Mouse (Mus musculus): ENCODE measurements at regions not wholly inside any gene's neighbourhood (a gene's known extent, or its start where the extent isn't known, plus 50 kb on each side); places are given as distances from the start of the nearest gene placed in this dataset.
A peak's percentile ranks its signal among the peaks of the same experiment; 100 is the strongest.

GRCm38 (mm10) chr15:27303856-27304255 is 162.6 kb upstream of the Ank start:
- no peak for DNase-seq

- no peak for DNase-seq
Measured at GRCm38 (mm10) chr15:27304256-27304655, 162.2 kb upstream of the Ank start.

GRCm38 (mm10) chr15:27305035-27305434 is 161.4 kb upstream of the Ank start:
- no peak for DNase-seq

GRCm38 (mm10) chr15:27308639-27309038 is 157.8 kb upstream of the Ank start:
- no peak for DNase-seq

- DNase-seq: no peak
Measured at GRCm38 (mm10) chr15:27315964-27316745, 150.3 kb upstream of the Ank start.

GRCm38 (mm10) chr15:27316746-27317129 is 149.7 kb upstream of the Ank start:
- no peak for DNase-seq

GRCm38 (mm10) chr15:27321915-27322665 is 144.4 kb upstream of the Ank start:
- no peak for DNase-seq

- DNase-seq: peak; percentile 55
Measured at GRCm38 (mm10) chr15:27325847-27326548, 140.5 kb upstream of the Ank start.

GRCm38 (mm10) chr15:27326549-27326876 is 140.0 kb upstream of the Ank start:
- DNase-seq: no peak

GRCm38 (mm10) chr15:27327744-27328143 is 138.7 kb upstream of the Ank start:
- DNase-seq: no peak

GRCm38 (mm10) chr15:27328441-27328840 is 138.0 kb upstream of the Ank start:
- DNase-seq: no peak

- DNase-seq: no peak
Measured at GRCm38 (mm10) chr15:27340070-27340469, 126.4 kb upstream of the Ank start.

- no peak for DNase-seq
Measured at GRCm38 (mm10) chr15:27341518-27341976, 124.9 kb upstream of the Ank start.

GRCm38 (mm10) chr15:27358441-27358840 is 108.0 kb upstream of the Ank start:
- no peak for DNase-seq

- DNase-seq: no peak
Measured at GRCm38 (mm10) chr15:27359271-27359670, 107.2 kb upstream of the Ank start.

GRCm38 (mm10) chr15:27374517-27374916 is 92.0 kb upstream of the Ank start:
- DNase-seq: no peak

- DNase-seq: no peak
Measured at GRCm38 (mm10) chr15:27378601-27379094, 87.8 kb upstream of the Ank start.

GRCm38 (mm10) chr15:27380436-27380945 is 86.0 kb upstream of the Ank start:
- DNase-seq: no peak

- no peak for DNase-seq
Measured at GRCm38 (mm10) chr15:27381565-27381964, 84.9 kb upstream of the Ank start.

- DNase-seq: no peak
Measured at GRCm38 (mm10) chr15:27390567-27390966, 75.9 kb upstream of the Ank start.

- no peak for DNase-seq
Measured at GRCm38 (mm10) chr15:27405721-27406161, 60.7 kb upstream of the Ank start.

GRCm38 (mm10) chr15:27409856-27410255 is 56.6 kb upstream of the Ank start:
- no peak for DNase-seq

GRCm38 (mm10) chr15:27412304-27412703 is 54.2 kb upstream of the Ank start:
- DNase-seq: no peak

Measured in liver (tissue).